Mouse (Mus musculus) left cerebral cortex, postnatal 4 days (tissue): ENCODE data around the gene Spag16. TPM values are rescaled to one million over a fixed set of nuclear protein-coding genes. Genes with fewer than 3 reads are reported as not detected.
A peak's percentile ranks its signal among the peaks of the same experiment; 100 is the strongest.

ENCODE experiments used
- DNase-seq: peaks from one replicate; pipeline ENCODE4 v3.0.0-alpha.2; 2022
- intact Hi-C: fragments of 180-260 bp; cut with DNase I; formaldehyde crosslinking; loops from one replicate; pipeline ENCODE4 v1.15.1; 2025
- total RNA-seq, 2 experiments: library from RNA; stranded (reverse); gene quantifications; 2 replicates each; pipeline ENCODE4 v1.2.3; 2021

Spag16 gene
- total RNA-seq, 2 experiments from 2014 or later = 1.1 to 1.4 TPM

DNA sequence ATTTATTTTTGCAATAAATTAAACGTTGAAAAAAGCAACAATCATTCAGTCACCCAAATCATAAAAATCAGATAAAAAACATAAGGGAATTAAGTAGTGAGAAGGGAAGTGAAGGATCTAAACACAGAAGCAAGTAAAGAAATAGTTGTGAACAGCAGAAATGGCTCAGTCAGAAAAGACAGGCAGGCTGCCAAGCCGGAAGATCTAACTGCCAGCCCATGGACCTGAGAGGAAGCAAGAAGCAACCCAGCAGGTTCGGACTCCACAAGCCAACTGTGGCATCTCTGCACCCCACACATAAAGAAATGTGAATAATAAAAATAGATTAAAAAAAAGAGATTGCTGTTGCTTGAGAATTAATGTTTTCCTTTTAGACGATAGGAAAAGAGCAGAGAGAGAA, 545.0 kb downstream of the Spag16 start:
- intact Hi-C loops = no loop called here
- DNase-seq = peak; percentile 32

- DNase-seq = peak; percentile 5
- intact Hi-C loops = no loop called here
These were observed 553.3 kb downstream of the Spag16 start for GRCm38 (mm10) chr1:70380096-70380495.

GRCm38 (mm10) chr1:70442209-70443080, 615.7 kb downstream of the Spag16 start:
- intact Hi-C loops = no loop called here
- no peak for DNase-seq

- intact Hi-C loops = no loop called here
- no peak for DNase-seq
These were observed 653.1 kb downstream of the Spag16 start for GRCm38 (mm10) chr1:70479864-70480263.

- no peak for DNase-seq
- intact Hi-C loops = no loop called here
These were observed 692.1 kb downstream of the Spag16 start for GRCm38 (mm10) chr1:70518918-70519317.

DNA sequence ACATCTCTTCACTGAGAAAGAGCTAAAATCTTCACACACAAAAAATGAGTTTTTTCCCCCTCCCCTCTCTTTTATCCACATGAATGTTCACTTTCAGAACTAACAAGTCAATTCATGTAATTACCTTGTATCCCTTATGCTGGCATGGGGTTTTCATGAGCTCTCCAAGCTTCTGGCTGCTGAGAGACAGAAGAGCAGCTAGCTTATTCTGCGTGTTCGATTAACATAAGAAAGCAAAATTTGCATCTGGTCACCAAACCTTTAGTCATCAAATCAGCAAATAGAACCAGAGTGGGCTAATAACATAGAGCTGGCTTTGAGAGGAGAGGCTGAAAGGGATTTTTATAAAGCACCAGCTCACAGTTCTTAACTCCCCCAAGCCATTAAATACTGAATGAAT, 700.4 kb downstream of the Spag16 start:
- intact Hi-C loops = no loop called here
- no peak for DNase-seq

DNA sequence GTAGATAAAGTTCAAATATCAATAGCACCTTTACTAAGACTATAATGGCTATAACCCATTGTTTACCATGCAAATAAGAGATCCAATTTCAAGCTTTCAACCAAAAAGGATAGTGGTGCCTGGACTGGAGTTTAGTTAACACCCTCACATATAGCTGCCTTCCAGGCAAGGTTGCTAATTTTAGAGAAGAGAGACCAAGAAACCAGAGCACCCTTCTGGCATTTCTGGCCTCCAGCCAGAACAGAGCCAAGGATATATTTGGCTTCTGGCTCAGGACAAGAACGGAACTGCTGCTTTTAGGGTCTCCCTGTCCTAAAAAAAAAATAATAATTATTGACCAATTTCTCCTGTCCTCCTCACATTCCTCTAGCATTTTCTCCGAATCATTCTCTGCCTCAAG, 703.0 kb downstream of the Spag16 start:
- intact Hi-C loops = no loop called here
- DNase-seq = peak; percentile 13

DNA sequence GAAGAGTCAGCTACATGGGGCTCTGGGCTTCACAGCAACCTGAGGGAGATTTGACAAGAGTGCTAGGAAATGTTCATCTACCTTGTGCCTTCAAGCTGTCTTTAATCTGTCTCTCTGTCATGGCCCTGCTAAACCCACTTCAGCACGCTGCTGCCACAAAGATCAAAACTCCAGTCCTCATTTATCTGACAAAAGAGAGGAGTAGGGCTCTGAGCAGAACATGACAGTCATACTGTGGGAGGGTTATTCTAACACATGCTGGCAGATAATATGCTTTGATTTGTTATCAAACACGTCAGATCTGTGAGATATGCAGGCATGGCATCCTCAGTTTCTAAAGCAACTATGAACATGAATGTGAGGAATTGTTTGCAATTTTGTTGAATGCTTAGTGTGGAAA, 725.1 kb downstream of the Spag16 start:
- no peak for DNase-seq
- intact Hi-C loops = no loop called here

DNA sequence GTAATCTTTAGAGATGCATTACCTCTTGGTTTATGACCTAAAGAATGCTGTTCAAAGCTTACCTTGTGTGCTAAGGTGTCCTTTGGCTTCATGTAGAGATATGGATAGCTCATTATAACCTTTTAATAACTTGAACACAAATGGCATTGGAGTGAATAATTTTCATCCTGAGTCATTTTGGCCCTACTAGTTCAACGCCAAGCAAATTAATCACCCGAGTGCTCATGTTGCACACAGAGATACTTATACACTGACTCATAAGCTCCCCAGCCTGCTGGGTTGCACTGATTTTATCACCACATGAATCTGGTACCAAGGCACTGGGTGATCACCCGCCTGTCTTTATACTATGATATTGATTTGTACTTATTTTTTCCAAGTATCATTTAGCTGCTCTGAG, 795.0 kb downstream of the Spag16 start:
- intact Hi-C loops = no loop called here
- DNase-seq = no peak

- no peak for DNase-seq
- intact Hi-C loops = no loop called here
These were observed 798.2 kb downstream of the Spag16 start for GRCm38 (mm10) chr1:70624803-70625460.

- no peak for DNase-seq
- intact Hi-C loops = no loop called here
These were observed 825.9 kb downstream of the Spag16 start for GRCm38 (mm10) chr1:70652719-70653118.

GRCm38 (mm10) chr1:70692529-70692928, 865.8 kb downstream of the Spag16 start:
- intact Hi-C loops = no loop called here

GRCm38 (mm10) chr1:70700270-70700669, 873.5 kb downstream of the Spag16 start:
- intact Hi-C loops = no loop called here
- DNase-seq = no peak

More at GRCm38 (mm10) chr1:70692529-70692928, 865.8 kb downstream of the Spag16 start:
- peak; percentile 66 for DNase-seq

GRCm38 (mm10) chr1:70703934-70704333, 877.2 kb downstream of the Spag16 start:
- no peak for DNase-seq
- intact Hi-C loops = no loop called here

- intact Hi-C loops = no loop called here
- DNase-seq = no peak
These were observed 879.1 kb downstream of the Spag16 start for GRCm38 (mm10) chr1:70705821-70706220.

DNA sequence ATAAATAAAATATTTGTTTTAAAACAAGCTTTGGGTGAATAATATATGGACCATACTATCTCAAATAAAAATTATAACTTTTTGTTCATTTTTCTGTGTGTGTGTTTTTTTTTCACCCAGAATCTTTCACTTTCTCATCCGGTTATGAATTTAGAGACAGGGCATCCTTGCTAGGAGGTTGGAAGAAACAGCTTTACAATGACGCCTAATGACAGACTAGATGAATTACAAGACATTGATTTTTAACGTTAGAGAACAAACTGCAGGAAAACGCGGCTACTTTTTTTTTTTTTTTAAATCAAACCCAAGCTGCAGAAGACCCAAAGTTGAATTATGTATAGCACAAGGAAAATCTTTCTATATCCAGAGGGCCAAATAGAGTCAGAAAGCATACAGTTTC, 898.3 kb downstream of the Spag16 start:
- DNase-seq = no peak
- intact Hi-C loops = loop anchor here (10.0 kb wide), 2 partner anchors 460 to 930 kb away; no protein-coding TSS in a partner anchor

GRCm38 (mm10) chr1:70725655-70726066, 898.9 kb downstream of the Spag16 start, which contains the start of gene Vwc2l:
Gene Vwc2l (plus strand): TSS chr1:70725715.
- intact Hi-C loops = loop anchor here (10.0 kb wide), 2 partner anchors 461 to 931 kb away; no protein-coding TSS in a partner anchor
- DNase-seq = peak; percentile 64

Other genes starting within 250 kb of the Spag16 start
- 1 to 10 TPM; 8.3 to 9.8 TPM for gene Ikzf2, start 139.7 kb upstream of the Spag16 start, total RNA-seq